Mouse (Mus musculus): ENCODE measurements around the gene Acadvl. TPM values are rescaled to one million over a fixed set of nuclear protein-coding genes. Genes with fewer than 3 reads are reported as not detected.
A peak's percentile ranks its signal among the peaks of the same experiment; 100 is the strongest.

The Acadvl gene
- polyA plus RNA-seq, 2 experiments, result 40.6 to 84.1 TPM

GRCm38 (mm10) chr11:69970222-69970621 lies 45.0 kb downstream of the Acadvl start:
- no peak for DNase-seq (ENCODE audit: low read depth in 3 of 3, low spot score in 3 of 3)
- Histone ChIP-seq H3K36me3 (replicated peaks; ENCODE audit: control insufficient read depth, insufficient read depth, low read depth) (peaks cover 16% of the 10 kb centered on the region), H3K4me2 (ENCODE audit: low read depth) (no peak overlapping the region), H3K4me1 (replicated peaks; ENCODE audit: control insufficient read depth in 2 of 2, insufficient read depth in 2 of 2, low read length in 1 of 2) (peaks cover 6 to 8% of the 10 kb centered on the region in 2 experiments; a peak in 2 of 4 replicates), H3K27ac (no peak overlapping the region), H3K9ac (replicated peaks) (no peak overlapping the region), H3K4me3 (ENCODE audit: insufficient read depth in 1 of 2, low read depth in 2 of 2, low read length in 2 of 2) (no peak overlapping the region), H3K27me3 (ENCODE audit: control insufficient read depth, insufficient read depth, low read length) (peaks cover 21% of the 10 kb centered on the region), H3K9me3 (ENCODE audit: control insufficient read depth, low read length) (no peaks in the 10 kb centered on the region)
- WGBS (ENCODE audit: insufficient replicate concordance), result 80% methylated on average over 6 of the region's 6 CpGs
- no peak for ATAC-seq (ENCODE audit: insufficient read depth)
- no peak for TF ChIP-seq CTCF (IDR thresholded peaks at IDR 0.05; ENCODE audit: low read depth)
- no peak for TF ChIP-seq EP300 (IDR thresholded peaks at IDR 0.05; ENCODE audit: low read depth)

GRCm38 (mm10) chr11:69968793-69969192 lies 46.4 kb downstream of the Acadvl start:
- H3K27me3 ChIP-seq (ENCODE audit: control insufficient read depth, insufficient read depth, low read length), result peaks cover 35% of the 10 kb centered on the region
- no peak overlapping the region for H3K4me3 ChIP-seq (ENCODE audit: insufficient read depth in 1 of 2, low read depth in 2 of 2, low read length in 2 of 2)
- ATAC-seq (ENCODE audit: insufficient read depth), result no peak
- peaks cover 6 to 8% of the 10 kb centered on the region in 2 experiments; a peak in 2 of 4 replicates for H3K4me1 ChIP-seq (replicated peaks; ENCODE audit: control insufficient read depth in 2 of 2, insufficient read depth in 2 of 2, low read length in 1 of 2)
- TF ChIP-seq EP300 (IDR thresholded peaks at IDR 0.05; ENCODE audit: low read depth) (no peak), CTCF (IDR thresholded peaks at IDR 0.05; ENCODE audit: low read depth) (no peak)
- H3K4me2 ChIP-seq (ENCODE audit: low read depth), result no peak overlapping the region
- H3K27ac ChIP-seq, result no peak overlapping the region
- no peak for DNase-seq (ENCODE audit: low read depth in 3 of 3, low spot score in 3 of 3)
- peaks cover 4% of the 10 kb centered on the region for H3K36me3 ChIP-seq (replicated peaks; ENCODE audit: control insufficient read depth, insufficient read depth, low read depth)
- WGBS (ENCODE audit: insufficient replicate concordance), result 69% methylated on average over 4 of the region's 4 CpGs
- no peak overlapping the region for H3K9ac ChIP-seq (replicated peaks)
- no peaks in the 10 kb centered on the region for H3K9me3 ChIP-seq (ENCODE audit: control insufficient read depth, low read length)

- Histone ChIP-seq H3K9me3 (ENCODE audit: control insufficient read depth, low read length) (no peaks in the 10 kb centered on the region), H3K4me2 (ENCODE audit: low read depth) (peak overlapping the region; percentile 56), H3K9ac (replicated peaks) (no peak overlapping the region), H3K27ac (no peak overlapping the region), H3K27me3 (ENCODE audit: control insufficient read depth, insufficient read depth, low read length) (peaks cover 51% of the 10 kb centered on the region), H3K4me1 (replicated peaks; ENCODE audit: control insufficient read depth in 2 of 2, insufficient read depth in 2 of 2, low read length in 1 of 2) (peaks cover 6 to 8% of the 10 kb centered on the region in 2 experiments; a peak in 2 of 4 replicates), H3K4me3 (ENCODE audit: insufficient read depth in 1 of 2, low read depth in 2 of 2, low read length in 2 of 2) (peak overlapping the region in 1 of 2 experiments; percentile 35; a peak in 2 of 4 replicates), H3K36me3 (replicated peaks; ENCODE audit: control insufficient read depth, insufficient read depth, low read depth) (no peaks in the 10 kb centered on the region; the same call in 1 of the 2 replicates)
- DNase-seq (ENCODE audit: low read depth in 3 of 3, low spot score in 3 of 3), result no peak
- 27% methylated on average over 17 of the region's 17 CpGs for WGBS (ENCODE audit: insufficient replicate concordance)
- ATAC-seq (ENCODE audit: insufficient read depth), result no peak
- TF ChIP-seq CTCF (IDR thresholded peaks at IDR 0.05; ENCODE audit: low read depth) (no peak), EP300 (IDR thresholded peaks at IDR 0.05; ENCODE audit: low read depth) (no peak)
Measured at GRCm38 (mm10) chr11:69966860-69967517, 48.2 kb downstream of the Acadvl start.

- H3K9me3 ChIP-seq (ENCODE audit: control insufficient read depth, low read length), result no peaks in the 10 kb centered on the region
- no peak overlapping the region for H3K27ac ChIP-seq
- ATAC-seq (ENCODE audit: insufficient read depth), result peak; percentile 43; the same call in 1 of the 2 replicates
- H3K9ac ChIP-seq (replicated peaks), result no peak overlapping the region
- no peak for TF ChIP-seq EP300 (IDR thresholded peaks at IDR 0.05; ENCODE audit: low read depth)
- TF ChIP-seq CTCF (IDR thresholded peaks at IDR 0.05; ENCODE audit: low read depth), result no peak
- peaks cover 54% of the 10 kb centered on the region for H3K27me3 ChIP-seq (ENCODE audit: control insufficient read depth, insufficient read depth, low read length)
- H3K36me3 ChIP-seq (replicated peaks; ENCODE audit: control insufficient read depth, insufficient read depth, low read depth), result no peaks in the 10 kb centered on the region; the same call in 1 of the 2 replicates
- H3K4me3 ChIP-seq (ENCODE audit: insufficient read depth in 1 of 2, low read depth in 2 of 2, low read length in 2 of 2), result peak overlapping the region; percentile 23 to 35
- peaks cover 6 to 8% of the 10 kb centered on the region in 2 experiments; a peak in 2 of 4 replicates for H3K4me1 ChIP-seq (replicated peaks; ENCODE audit: control insufficient read depth in 2 of 2, insufficient read depth in 2 of 2, low read length in 1 of 2)
- DNase-seq (ENCODE audit: low read depth in 3 of 3, low spot score in 3 of 3), result no peak
- peak overlapping the region; percentile 56 for H3K4me2 ChIP-seq (ENCODE audit: low read depth)
- WGBS (ENCODE audit: insufficient replicate concordance), result 1% methylated on average over 57 of the region's 59 CpGs
Measured at GRCm38 (mm10) chr11:69966006-69966859, 49.0 kb downstream of the Acadvl start.
